Mouse (Mus musculus) ES-E14 (cell line): Measurements from ENCODE around the gene Apoo. TPM values are rescaled to one million over a fixed set of nuclear protein-coding genes. Genes with fewer than 3 reads are reported as not detected.

Source experiments
- DNase-seq: peaks from one replicate; pipeline ENCODE4 v3.0.0-alpha.2; 2013; ENCODE audit warnings: low read depth, low spot score
- H3K27ac ChIP-seq: 2 replicates; pipeline ENCODE4 v1.5.1; 2012; ENCODE audit warnings: low read depth, mild to moderate bottlenecking, low read length, moderate library complexity, mixed read lengths; ENCODE audit not compliant: poor library complexity, insufficient read depth, severe bottlenecking
- H3K36me3 ChIP-seq: 2 replicates; pipeline ENCODE4 v1.6.1; 2012; ENCODE audit warnings: mild to moderate bottlenecking, low read length, moderate library complexity, mixed read lengths; ENCODE audit not compliant: control insufficient read depth, poor library complexity, insufficient read depth, severe bottlenecking
- H3K4me1 ChIP-seq, 2 experiments: fragments of 150-350 bp in 1 of 2; sonication (generic) in 1 of 2; 2 replicates each; pipeline ENCODE4 v1.6.1; 2012; ENCODE audit warnings: low read length in 2 of 2, mild to moderate bottlenecking in 1 of 2, mixed read lengths in 1 of 2; ENCODE audit not compliant: control insufficient read depth in 2 of 2, insufficient read depth in 2 of 2, poor library complexity in 1 of 2
- H3K4me3 ChIP-seq, 2 experiments: fragments of 150-350 bp in 1 of 2; sonication (generic) in 1 of 2; 2 replicates each; pipeline ENCODE4 v1.5.1; 2012; ENCODE audit warnings: low read length in 2 of 2, low read depth in 1 of 2, mild to moderate bottlenecking in 1 of 2, mixed read lengths in 1 of 2; ENCODE audit not compliant: insufficient read depth in 1 of 2, poor library complexity in 1 of 2, severe bottlenecking in 1 of 2
- H3K9ac ChIP-seq: 2 replicates; pipeline ENCODE4 v1.6.1; 2012; ENCODE audit warnings: low read depth, mild to moderate bottlenecking, low read length, mixed read lengths; ENCODE audit not compliant: poor library complexity, insufficient read depth, severe bottlenecking
- H3K9me3 ChIP-seq: fragments of 150-350 bp; sonication (generic); 2 replicates; pipeline ENCODE4 v1.6.1; 2012; ENCODE audit warnings: low read depth, mild to moderate bottlenecking, low read length; ENCODE audit not compliant: control insufficient read depth, insufficient read depth
- CHD2 ChIP-seq: IDR thresholded peaks from 2 replicates; pipeline ENCODE4 v1.6.1; 2014; ENCODE audit warnings: mild to moderate bottlenecking, low read depth, low read length, inconsistent platforms
- HCFC1 ChIP-seq: IDR thresholded peaks from 2 replicates; pipeline ENCODE4 v1.6.1; 2012; ENCODE audit warnings: low read length, inconsistent platforms, borderline replicate concordance; ENCODE audit not compliant: insufficient read depth
- MAFK ChIP-seq: IDR thresholded peaks from 2 replicates; pipeline ENCODE4 v1.6.1; 2014; ENCODE audit warnings: mild to moderate bottlenecking, low read depth, low read length, inconsistent platforms; ENCODE audit not compliant: insufficient read depth
- ZC3H11A ChIP-seq: IDR thresholded peaks from 2 replicates; pipeline ENCODE4 v1.6.1; 2012; ENCODE audit warnings: low read depth, mild to moderate bottlenecking, inconsistent platforms, low read length, borderline replicate concordance
- ZNF384 ChIP-seq: IDR thresholded peaks from 2 replicates; pipeline ENCODE4 v1.6.1; 2012; ENCODE audit warnings: low read depth, low read length, inconsistent platforms
- in situ Hi-C, 2 experiments: fragments of 600-800 bp; cut with MboI; formaldehyde crosslinking; loops; one replicate each; pipeline ENCODE4 v1.15.1; 2025; ENCODE audit warnings: low sequenced_read_pairs in 2 of 2, inconsistent platforms in 1 of 2; ENCODE audit not compliant: unreplicated experiment in 2 of 2
- total RNA-seq: library from RNA; depleted of rRNA; stranded (reverse); fragments of 300-350 nt; gene quantifications from 2 replicates; pipeline ENCODE4 v1.2.3, GENCODE M21; 2012

The Apoo gene
- total RNA-seq, 1 experiment: 30.4 TPM

- H3K27ac ChIP-seq: no peak overlapping the region
- no peaks in the 10 kb centered on the region for H3K4me1 ChIP-seq
- H3K9me3 ChIP-seq: no peaks in the 10 kb centered on the region
- in situ Hi-C loops: no loop called here
- TF ChIP-seq ZC3H11A: no peak
- TF ChIP-seq CHD2: no peak
- no peak for TF ChIP-seq ZNF384
- no peak for TF ChIP-seq HCFC1
- no peak for TF ChIP-seq MAFK
- no peaks in the 10 kb centered on the region for H3K36me3 ChIP-seq
- H3K4me3 ChIP-seq: peak overlapping the region in 1 of 2 experiments; percentile 7; a peak in 2 of 4 replicates
- no peak overlapping the region for H3K9ac ChIP-seq
- no peak for DNase-seq
Measured at GRCm38 (mm10) chrX:94366029-94366428, 888 bp upstream of the Apoo start.

- Histone ChIP-seq H3K9me3 (no peaks in the 10 kb centered on the region), H3K9ac (peak overlapping the region; percentile 87), H3K27ac (peak overlapping the region; percentile 66; the same call in 1 of the 2 replicates), H3K36me3 (no peaks in the 10 kb centered on the region), H3K4me3 (peak overlapping the region; percentile 93 to 94), H3K4me1 (no peaks in the 10 kb centered on the region)
- no peak for TF ChIP-seq ZC3H11A
- no peak for TF ChIP-seq HCFC1
- no peak for TF ChIP-seq CHD2
- TF ChIP-seq ZNF384: no peak
- TF ChIP-seq MAFK: no peak
- no peak for DNase-seq
- in situ Hi-C loops: no loop called here
Measured at GRCm38 (mm10) chrX:94367248-94367647, 331 bp downstream of the Apoo start.

- Histone ChIP-seq H3K4me3 (no peak overlapping the region), H3K9me3 (no peaks in the 10 kb centered on the region), H3K4me1 (no peaks in the 10 kb centered on the region), H3K36me3 (no peaks in the 10 kb centered on the region), H3K9ac (no peak overlapping the region), H3K27ac (no peak overlapping the region)
- no peak for DNase-seq
- TF ChIP-seq MAFK (no peak), ZNF384 (no peak), CHD2 (no peak), HCFC1 (no peak), ZC3H11A (no peak)
- in situ Hi-C loops: no loop called here
Measured at GRCm38 (mm10) chrX:94378734-94379133, 11.8 kb downstream of the Apoo start.

GRCm38 (mm10) chrX:94408975-94409374 lies 42.1 kb downstream of the Apoo start:
- no peaks in the 10 kb centered on the region for H3K36me3 ChIP-seq
- in situ Hi-C loops: no loop called here
- no peak overlapping the region for H3K27ac ChIP-seq
- no peaks in the 10 kb centered on the region for H3K9me3 ChIP-seq
- H3K4me3 ChIP-seq: no peak overlapping the region
- no peak for DNase-seq
- TF ChIP-seq CHD2 (no peak), ZNF384 (no peak), ZC3H11A (no peak), MAFK (no peak), HCFC1 (no peak)
- no peaks in the 10 kb centered on the region for H3K4me1 ChIP-seq
- no peak overlapping the region for H3K9ac ChIP-seq

GRCm38 (mm10) chrX:94420210-94420609 lies 53.3 kb downstream of the Apoo start:
- no peaks in the 10 kb centered on the region for H3K36me3 ChIP-seq
- in situ Hi-C loops: no loop called here
- H3K4me3 ChIP-seq: no peak overlapping the region
- H3K9me3 ChIP-seq: no peaks in the 10 kb centered on the region
- TF ChIP-seq ZNF384: no peak
- no peak for TF ChIP-seq HCFC1
- no peak for TF ChIP-seq CHD2
- TF ChIP-seq MAFK: no peak
- DNase-seq: peak; percentile 2
- no peak overlapping the region for H3K9ac ChIP-seq
- H3K27ac ChIP-seq: no peak overlapping the region
- H3K4me1 ChIP-seq: no peaks in the 10 kb centered on the region
